Mouse (Mus musculus): ENCODE results near the gene Sgta.
"Not testable (repeated sequence)": the region's sequence is repeated elsewhere in the genome, so short reads cannot be mapped to it uniquely, and the experiment has no call there.

Sgta gene

GRCm38 (mm10) chr10:81059603-81060543, at the start of gene Sgta:
TSS of gene Sgta (minus strand) at chr10:81060181.
- DNase-seq: peak; percentile 100

GRCm38 (mm10) chr10:81106113-81106721, 46.2 kb upstream of the Sgta start:
- DNase-seq: peak; percentile 83 to 90

GRCm38 (mm10) chr10:81105565-81106112, 45.7 kb upstream of the Sgta start, which contains the start of gene Map2k2:
TSS of gene Map2k2 (plus strand) at chr10:81105915.
- DNase-seq: peak; percentile 97 to 98

GRCm38 (mm10) chr10:81094931-81095678, 35.1 kb upstream of the Sgta start:
- no peak for DNase-seq

- DNase-seq: peak; percentile 33 to 67
These were observed 32.7 kb upstream of the Sgta start for GRCm38 (mm10) chr10:81092465-81093250.

GRCm38 (mm10) chr10:81090621-81091020, 30.6 kb upstream of the Sgta start:
- no peak for DNase-seq

GRCm38 (mm10) chr10:81089216-81089615, 29.2 kb upstream of the Sgta start:
- peak; percentile 48 to 76 for DNase-seq

- DNase-seq: peak in 1 of 2 experiments; percentile 56
These were observed 27.0 kb upstream of the Sgta start for GRCm38 (mm10) chr10:81087021-81087420.

- peak; percentile 82 to 87 for DNase-seq
These were observed 22.4 kb upstream of the Sgta start for GRCm38 (mm10) chr10:81082168-81082960.

GRCm38 (mm10) chr10:81080008-81080655, 20.2 kb upstream of the Sgta start:
- DNase-seq: peak; percentile 56 to 68

- DNase-seq: no peak
These were observed 17.9 kb upstream of the Sgta start for GRCm38 (mm10) chr10:81077916-81078315.

GRCm38 (mm10) chr10:81076356-81076755, 16.4 kb upstream of the Sgta start:
- no peak for DNase-seq

- no peak for DNase-seq
These were observed 15.8 kb upstream of the Sgta start for GRCm38 (mm10) chr10:81075734-81076133.

- DNase-seq: peak in 1 of 2 experiments; percentile 57
These were observed 13.5 kb upstream of the Sgta start for GRCm38 (mm10) chr10:81073464-81073863.

GRCm38 (mm10) chr10:81072290-81072689, 12.3 kb upstream of the Sgta start:
- no peak for DNase-seq

GRCm38 (mm10) chr10:81069836-81070235, 9.9 kb upstream of the Sgta start, which contains the start of gene Thop1:
TSS of gene Thop1 (plus strand) at chr10:81070035.
- peak; percentile 98 for DNase-seq

- no peak for DNase-seq
These were observed 8.7 kb upstream of the Sgta start for GRCm38 (mm10) chr10:81068706-81069105.

- DNase-seq: not testable (repeated sequence)
These were observed 4.5 kb upstream of the Sgta start for GRCm38 (mm10) chr10:81064519-81064918.

GRCm38 (mm10) chr10:81062710-81063109, 2.7 kb upstream of the Sgta start:
- no peak for DNase-seq

- no peak for DNase-seq
These were observed 1.1 kb downstream of the Sgta start for GRCm38 (mm10) chr10:81058896-81059295.

Data from cerebellum, postnatal 14 days (tissue).